Mouse (Mus musculus) hindbrain, embryonic 16.5 days (tissue): ENCODE results near the gene Nr3c2. TPM values are rescaled to one million over a fixed set of nuclear protein-coding genes. Genes with fewer than 3 reads are reported as not detected.

Experiments used
- ATAC-seq: fragments of 200-750 bp; cut with Nextera tagmentation; 2 replicates; pipeline ENCODE4 v1.8.0; 2017; ENCODE audit warnings: moderate TSS enrichment, moderate library complexity
- H3K27ac ChIP-seq: fragments of 300-500 bp; sonication (generic); 2 replicates; pipeline ENCODE4 v1.5.1; 2014; ENCODE audit warnings: low read depth, mild to moderate bottlenecking, control low read depth, low read length, moderate library complexity
- H3K27me3 ChIP-seq: fragments of 300-500 bp; sonication (generic); replicated peaks from 2 replicates; pipeline ENCODE4 v1.6.1; 2014; ENCODE audit warnings: low read length; ENCODE audit not compliant: control insufficient read depth, insufficient read depth
- H3K36me3 ChIP-seq: fragments of 300-500 bp; sonication (generic); 2 replicates; pipeline ENCODE4 v1.6.1; 2014; ENCODE audit warnings: mild to moderate bottlenecking, low read length, moderate library complexity, mixed read lengths; ENCODE audit not compliant: control insufficient read depth, insufficient read depth
- H3K4me1 ChIP-seq: fragments of 300-500 bp; sonication (generic); 2 replicates; pipeline ENCODE4 v1.6.1; 2014; ENCODE audit warnings: low read depth, low read length; ENCODE audit not compliant: control insufficient read depth, insufficient read depth
- H3K4me2 ChIP-seq: fragments of 300-500 bp; sonication (generic); 2 replicates; pipeline ENCODE4 v1.6.1; 2014; ENCODE audit warnings: mild to moderate bottlenecking, low read length, control low read depth, moderate library complexity
- H3K4me3 ChIP-seq: fragments of 300-500 bp; sonication (generic); 2 replicates; pipeline ENCODE4 v1.5.1; 2014; ENCODE audit warnings: mild to moderate bottlenecking, low read length, control low read depth, moderate library complexity
- H3K9ac ChIP-seq: fragments of 300-500 bp; sonication (generic); 2 replicates; pipeline ENCODE4 v1.6.1; 2014; ENCODE audit warnings: low read depth, mild to moderate bottlenecking, control low read depth, low read length, moderate library complexity
- H3K9me3 ChIP-seq: fragments of 300-500 bp; sonication (generic); 2 replicates; pipeline ENCODE4 v1.6.1; 2014; ENCODE audit warnings: mild to moderate bottlenecking, low read length, moderate library complexity; ENCODE audit not compliant: control insufficient read depth
- WGBS: fragments of 180-500 bp; shearing (Covaris S2); extraction: QIAGEN DNeasy Blood & Tissue Kit; methylation state at CpG from one replicate; pipeline ENCODE4 v1.1.7; 2014; 5-methylcytosine and 5-hydroxymethylcytosine counted together
- polyA plus RNA-seq: library from polyadenylated mRNA; unstranded; fragments of >200 nt; fragmentation: Nextera tagmentation; extraction: Ambion mirVana; gene quantifications from 2 replicates; pipeline ENCODE4 v1.2.1, GENCODE M21; 2015

Nr3c2 gene
- polyA plus RNA-seq, 1 experiment from 2014 or later = 4.8 TPM

DNA sequence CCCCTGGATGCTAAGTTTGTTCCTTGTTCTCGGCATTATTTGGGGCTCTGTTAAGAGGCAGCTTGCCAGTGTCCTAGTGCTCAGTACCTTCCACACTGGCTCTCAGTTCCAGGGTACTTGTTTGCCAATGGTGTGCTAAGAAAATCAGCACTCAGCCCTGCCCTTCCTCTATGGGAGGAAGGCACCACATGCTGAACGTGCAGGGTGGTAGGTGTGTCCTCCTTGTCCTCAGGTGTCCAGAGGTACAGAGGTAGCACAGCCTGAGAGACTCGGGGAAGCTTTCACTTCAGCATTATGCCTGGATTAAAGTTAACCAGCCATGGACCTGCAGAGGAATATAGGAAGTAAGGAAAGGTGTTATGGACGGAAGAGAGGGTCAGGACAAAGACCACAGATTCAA is 99.0 kb downstream of the Nr3c2 start:
- Histone ChIP-seq H3K4me3 (no peak overlapping the region), H3K9ac (no peak overlapping the region), H3K27me3 (no peaks in the 10 kb centered on the region), H3K27ac (no peak overlapping the region), H3K9me3 (no peaks in the 10 kb centered on the region; the same call in 1 of the 2 replicates), H3K4me2 (no peak overlapping the region), H3K36me3 (no peaks in the 10 kb centered on the region), H3K4me1 (no peaks in the 10 kb centered on the region)
- no peak for ATAC-seq
- WGBS = 83% methylated on average over 4 of the region's 4 CpGs

GRCm38 (mm10) chr8:77009425-77009824 is 110.2 kb downstream of the Nr3c2 start:
- Histone ChIP-seq H3K4me2 (no peak overlapping the region), H3K9me3 (no peaks in the 10 kb centered on the region), H3K9ac (no peak overlapping the region), H3K4me1 (no peaks in the 10 kb centered on the region; the same call in 1 of the 2 replicates), H3K4me3 (no peak overlapping the region), H3K27me3 (no peaks in the 10 kb centered on the region), H3K36me3 (no peaks in the 10 kb centered on the region), H3K27ac (no peak overlapping the region)
- 61% methylated on average over 10 of the region's 10 CpGs for WGBS
- peak; percentile 85 for ATAC-seq

GRCm38 (mm10) chr8:77011985-77012384 is 112.7 kb downstream of the Nr3c2 start:
- H3K36me3 ChIP-seq = no peaks in the 10 kb centered on the region
- 0 out of 2 replicates have a peak, but pooled peaks cover 2% of the 10 kb centered on the region for H3K9me3 ChIP-seq
- no peak overlapping the region for H3K4me3 ChIP-seq
- H3K27ac ChIP-seq = no peak overlapping the region
- WGBS = 63% methylated on average over 3 of the region's 3 CpGs
- ATAC-seq = no peak; the same call in 1 of the 2 replicates
- no peak overlapping the region for H3K9ac ChIP-seq
- no peaks in the 10 kb centered on the region; the same call in 1 of the 2 replicates for H3K4me1 ChIP-seq
- H3K27me3 ChIP-seq = no peaks in the 10 kb centered on the region
- H3K4me2 ChIP-seq = no peak overlapping the region

DNA sequence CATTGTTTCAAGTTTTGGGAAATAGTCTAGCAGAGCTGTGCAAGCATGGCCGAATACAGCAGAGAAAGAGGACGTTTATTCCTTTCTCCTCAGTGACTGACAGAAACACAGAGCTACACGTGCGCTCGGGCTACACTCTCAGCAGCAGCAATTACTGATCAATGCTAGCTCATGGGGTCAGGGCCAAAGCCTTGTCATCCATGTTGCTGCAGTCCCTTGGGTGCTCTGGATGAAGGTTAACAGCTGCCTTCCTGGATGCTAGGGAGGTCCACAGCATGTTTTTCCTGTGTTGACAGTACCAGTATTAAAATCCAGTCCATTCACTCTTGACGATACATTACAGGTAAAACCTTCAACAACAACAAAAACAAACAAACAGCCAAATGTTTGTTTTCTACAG is 113.4 kb downstream of the Nr3c2 start:
- no peak overlapping the region for H3K4me2 ChIP-seq
- no peak overlapping the region for H3K9ac ChIP-seq
- no peak overlapping the region for H3K27ac ChIP-seq
- WGBS = 73% methylated on average over 6 of the region's 6 CpGs
- 0 out of 2 replicates have a peak, but pooled peaks cover 2% of the 10 kb centered on the region for H3K9me3 ChIP-seq
- no peaks in the 10 kb centered on the region for H3K36me3 ChIP-seq
- no peaks in the 10 kb centered on the region for H3K27me3 ChIP-seq
- H3K4me3 ChIP-seq = no peak overlapping the region
- no peaks in the 10 kb centered on the region; the same call in 1 of the 2 replicates for H3K4me1 ChIP-seq
- no peak for ATAC-seq

- no peak overlapping the region for H3K4me2 ChIP-seq
- no peaks in the 10 kb centered on the region for H3K27me3 ChIP-seq
- 0 out of 2 replicates have a peak, but pooled peaks cover 2% of the 10 kb centered on the region for H3K9me3 ChIP-seq
- no peak for ATAC-seq
- H3K4me3 ChIP-seq = no peak overlapping the region
- no peaks in the 10 kb centered on the region; the same call in 1 of the 2 replicates for H3K4me1 ChIP-seq
- H3K9ac ChIP-seq = no peak overlapping the region
- no peak overlapping the region for H3K27ac ChIP-seq
- 95% methylated on average over 3 of the region's 3 CpGs for WGBS
- no peaks in the 10 kb centered on the region for H3K36me3 ChIP-seq
Measured at GRCm38 (mm10) chr8:77016713-77017112, 117.5 kb downstream of the Nr3c2 start.

DNA sequence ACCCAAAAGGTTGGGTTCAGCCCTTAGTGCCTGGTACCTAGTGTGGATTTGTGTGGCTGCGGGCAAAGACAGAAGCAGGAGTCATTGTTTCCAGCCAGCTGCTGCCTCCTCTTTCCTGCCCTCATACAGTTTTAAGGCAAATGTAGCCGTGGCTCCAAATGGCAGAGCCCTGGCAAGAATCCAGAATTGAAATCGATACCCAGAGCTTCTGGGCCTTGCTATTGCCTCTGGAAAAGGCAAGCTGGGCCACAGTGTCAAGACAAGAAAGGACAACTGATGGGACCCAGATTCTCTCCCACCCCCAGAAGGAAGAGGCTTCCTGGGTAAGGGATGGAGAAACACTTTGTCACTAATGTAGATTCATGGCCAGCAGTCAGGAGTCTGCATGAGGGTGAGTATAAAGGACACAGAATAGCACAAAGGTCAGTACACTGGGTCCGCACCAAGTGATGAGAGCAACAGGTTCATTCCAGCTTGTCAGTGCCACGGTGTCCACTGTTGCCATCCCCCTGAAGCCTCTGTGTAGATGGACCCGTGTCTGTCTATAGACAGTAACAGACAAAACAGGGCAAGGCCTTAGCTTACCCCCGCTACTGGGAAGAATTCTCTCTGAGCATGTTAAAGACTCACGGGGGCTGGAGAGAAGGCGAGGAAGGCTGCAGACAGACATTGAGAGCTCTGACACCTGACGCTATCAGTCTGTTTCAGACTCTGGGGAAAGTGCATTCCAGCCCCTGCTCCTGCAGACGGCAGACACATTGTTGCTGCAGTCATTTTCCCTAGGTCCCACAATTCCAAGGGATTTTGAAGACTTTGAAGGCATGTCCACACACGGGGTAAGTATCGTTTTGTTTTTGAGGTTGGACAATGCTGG is 124.8 kb downstream of the Nr3c2 start:
- H3K27ac ChIP-seq = no peak overlapping the region
- ATAC-seq = no peak
- H3K9me3 ChIP-seq = peaks cover 2% of the 10 kb centered on the region; the same call in 1 of the 2 replicates
- no peaks in the 10 kb centered on the region for H3K27me3 ChIP-seq
- H3K4me1 ChIP-seq = no peaks in the 10 kb centered on the region
- H3K4me2 ChIP-seq = no peak overlapping the region
- 75% methylated on average over 13 of the region's 13 CpGs for WGBS
- H3K4me3 ChIP-seq = no peak overlapping the region
- H3K36me3 ChIP-seq = no peaks in the 10 kb centered on the region
- no peak overlapping the region for H3K9ac ChIP-seq

- no peak overlapping the region for H3K27ac ChIP-seq
- no peak overlapping the region for H3K4me2 ChIP-seq
- H3K9ac ChIP-seq = no peak overlapping the region
- 92% methylated on average over 3 of the region's 3 CpGs for WGBS
- no peaks in the 10 kb centered on the region for H3K36me3 ChIP-seq
- no peaks in the 10 kb centered on the region for H3K4me1 ChIP-seq
- no peak overlapping the region for H3K4me3 ChIP-seq
- ATAC-seq = no peak
- H3K9me3 ChIP-seq = peaks cover 2% of the 10 kb centered on the region; the same call in 1 of the 2 replicates
- H3K27me3 ChIP-seq = no peaks in the 10 kb centered on the region
Measured at GRCm38 (mm10) chr8:77031213-77031612, 132.0 kb downstream of the Nr3c2 start.

DNA sequence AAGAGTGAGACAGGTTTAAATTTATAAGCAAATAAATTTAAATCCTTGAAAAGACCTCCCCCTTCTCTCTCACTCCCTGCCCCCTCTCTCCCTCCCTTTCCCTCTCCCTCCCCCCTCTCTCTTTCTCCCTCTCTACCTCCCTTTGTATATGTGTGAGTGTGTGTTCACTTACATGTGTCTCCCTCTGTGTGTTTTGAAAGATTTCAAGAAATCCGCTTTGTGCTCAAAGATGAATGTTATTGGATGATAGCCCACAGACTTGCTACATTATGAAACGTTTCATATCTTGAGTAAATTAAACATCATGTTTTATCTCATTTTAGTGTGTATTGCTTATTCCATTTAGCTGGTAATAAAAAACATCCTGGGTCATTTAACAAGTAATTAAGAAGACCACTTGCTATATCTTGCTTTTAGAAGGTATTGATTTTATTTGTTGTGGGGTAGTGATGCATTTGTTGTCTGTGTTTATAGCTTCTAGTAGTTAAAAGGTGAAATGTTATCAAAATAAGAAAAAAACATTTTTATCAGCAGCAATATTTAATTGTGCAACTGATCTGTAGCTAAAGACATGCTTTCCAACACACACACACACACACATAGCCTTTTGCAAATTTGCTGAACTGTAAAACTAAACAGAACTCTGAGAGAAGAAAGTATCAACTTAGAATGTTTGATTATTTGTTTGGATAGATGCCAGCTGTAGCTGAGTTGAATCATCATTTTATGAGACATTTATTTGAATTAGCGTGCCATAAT is 134.6 kb downstream of the Nr3c2 start:
- WGBS = 78% methylated on average over 3 of the region's 3 CpGs
- no peak overlapping the region for H3K27ac ChIP-seq
- no peak overlapping the region for H3K4me3 ChIP-seq
- no peaks in the 10 kb centered on the region for H3K36me3 ChIP-seq
- H3K4me2 ChIP-seq = no peak overlapping the region
- no peak for ATAC-seq
- H3K4me1 ChIP-seq = no peaks in the 10 kb centered on the region
- no peaks in the 10 kb centered on the region for H3K27me3 ChIP-seq
- H3K9ac ChIP-seq = no peak overlapping the region
- H3K9me3 ChIP-seq = no peaks in the 10 kb centered on the region

DNA sequence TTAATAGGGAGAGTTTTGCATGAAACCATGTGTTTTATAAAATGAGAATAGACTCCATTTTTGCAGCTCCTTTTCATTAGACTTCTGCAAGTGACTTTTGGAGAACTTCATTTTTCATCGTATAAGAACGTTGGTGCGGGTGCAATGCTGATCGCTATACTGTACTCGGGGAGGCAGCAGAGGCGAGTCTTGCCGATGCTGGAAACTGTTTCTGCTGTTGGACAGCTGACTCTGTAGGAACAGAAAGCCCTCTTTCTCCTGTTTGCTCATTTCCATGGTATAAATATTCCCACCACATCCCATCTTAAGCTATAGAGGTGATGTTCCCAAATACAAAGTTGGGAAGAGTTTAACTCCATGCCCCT is 135.2 kb downstream of the Nr3c2 start:
- Histone ChIP-seq H3K4me3 (no peak overlapping the region), H3K27me3 (no peaks in the 10 kb centered on the region), H3K4me2 (no peak overlapping the region), H3K9me3 (no peaks in the 10 kb centered on the region), H3K27ac (no peak overlapping the region), H3K36me3 (no peaks in the 10 kb centered on the region), H3K4me1 (no peaks in the 10 kb centered on the region), H3K9ac (no peak overlapping the region)
- 90% methylated on average over 7 of the region's 7 CpGs for WGBS
- ATAC-seq = no peak
